Mouse (Mus musculus) lung, postnatal 25 days (tissue): ENCODE measurements at regions not wholly inside any gene's neighbourhood (a gene's known extent, or its start where the extent isn't known, plus 50 kb on each side); places are given as distances from the start of the nearest gene placed in this dataset.
"Not testable (repeated sequence)": the region's sequence is repeated elsewhere in the genome, so short reads cannot be mapped to it uniquely, and the experiment has no call there.

ENCODE experiments used
- DNase-seq: peaks from one replicate; pipeline ENCODE4 v3.0.0; 2022; ENCODE audit warnings: low spot score

DNA sequence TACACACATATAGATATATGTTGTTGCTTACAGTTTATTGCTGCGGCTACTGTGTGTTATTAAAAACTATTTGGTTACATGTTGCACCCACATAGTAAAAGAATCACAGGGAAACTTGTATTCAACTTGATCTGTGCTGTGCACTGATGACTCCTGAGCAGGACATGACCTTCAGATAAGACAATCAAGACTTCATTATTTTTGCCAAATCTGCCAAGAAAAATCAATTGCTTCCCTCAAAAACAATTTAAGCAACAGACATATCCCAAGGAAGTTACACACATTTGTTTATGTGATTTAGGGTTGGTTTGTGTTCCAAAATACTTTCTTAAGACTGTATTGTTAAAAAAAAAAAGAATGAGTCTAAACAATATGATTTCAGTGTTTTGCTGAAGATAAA, 114.7 kb upstream of the Emcn start:
- DNase-seq: no peak

DNA sequence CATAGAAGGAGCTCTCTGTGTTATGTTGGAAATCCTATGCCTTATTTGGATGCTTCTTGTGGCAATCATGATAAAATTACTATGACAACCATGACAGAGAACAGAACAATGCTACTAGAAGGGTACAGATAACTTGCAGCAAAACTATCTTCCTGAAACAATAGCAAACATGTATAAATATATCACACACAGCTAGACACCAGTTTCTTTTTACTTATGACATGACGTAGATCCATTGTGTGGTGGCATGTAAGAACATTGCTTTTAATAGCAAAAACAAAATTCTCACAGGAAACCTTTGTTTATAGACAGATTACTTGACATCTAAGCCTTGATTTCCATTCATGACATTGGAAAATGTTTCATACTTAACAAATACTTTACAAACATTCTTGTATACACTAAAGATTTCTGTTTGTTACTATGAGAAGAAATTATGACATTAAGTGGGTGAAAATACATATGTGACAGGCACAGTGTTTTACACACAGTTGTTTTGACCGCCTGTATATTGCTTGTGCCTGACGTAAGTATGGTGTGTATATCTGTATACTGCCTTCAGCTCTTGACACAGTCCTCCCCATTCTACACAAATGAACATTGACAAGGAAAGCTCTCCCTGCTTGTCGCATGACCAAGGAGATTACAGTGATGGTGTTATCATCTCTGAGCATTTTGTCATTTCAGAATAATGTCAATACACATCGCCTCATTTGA, 113.6 kb upstream of the Emcn start:
- DNase-seq: no peak

DNA sequence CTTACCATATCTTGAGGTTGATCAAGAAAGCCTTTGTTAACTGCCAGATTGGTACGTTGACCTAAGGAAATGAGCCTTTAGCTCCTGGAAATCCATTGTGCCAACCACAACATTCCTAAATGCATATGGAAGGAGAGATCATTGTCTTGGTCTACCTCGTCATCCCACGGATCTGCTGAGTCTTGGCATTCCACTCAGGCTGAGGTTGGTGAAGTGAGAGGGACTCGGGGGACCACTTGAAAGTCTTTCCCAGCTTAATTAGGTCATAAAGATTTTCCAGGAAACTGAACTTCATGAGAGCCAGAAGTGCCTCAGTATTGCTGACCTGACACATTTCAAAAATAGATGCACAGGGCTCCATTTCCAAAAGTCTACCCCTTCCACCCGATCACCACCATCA, 112.5 kb upstream of the Emcn start:
- DNase-seq: no peak

DNA sequence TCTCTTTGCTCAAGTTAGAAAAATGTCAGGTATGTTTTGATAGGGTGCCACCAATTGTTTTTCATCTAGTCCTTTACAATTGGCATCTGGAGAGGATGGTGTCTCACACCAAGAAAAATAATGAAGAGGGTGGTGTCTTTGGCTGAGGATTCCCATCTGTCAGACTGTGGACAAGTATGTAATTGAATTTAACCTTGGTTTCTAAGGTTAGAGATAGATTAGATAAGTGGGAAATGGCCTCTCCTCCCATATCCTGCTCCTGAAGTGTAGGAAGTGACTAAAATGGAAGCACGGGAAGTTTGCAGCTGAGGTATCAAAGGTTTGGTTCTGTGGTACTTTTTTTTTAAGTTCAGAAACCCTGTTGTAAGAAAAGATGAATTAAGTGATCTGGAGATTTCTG, 98.0 kb upstream of the Emcn start:
- DNase-seq: no peak

DNA sequence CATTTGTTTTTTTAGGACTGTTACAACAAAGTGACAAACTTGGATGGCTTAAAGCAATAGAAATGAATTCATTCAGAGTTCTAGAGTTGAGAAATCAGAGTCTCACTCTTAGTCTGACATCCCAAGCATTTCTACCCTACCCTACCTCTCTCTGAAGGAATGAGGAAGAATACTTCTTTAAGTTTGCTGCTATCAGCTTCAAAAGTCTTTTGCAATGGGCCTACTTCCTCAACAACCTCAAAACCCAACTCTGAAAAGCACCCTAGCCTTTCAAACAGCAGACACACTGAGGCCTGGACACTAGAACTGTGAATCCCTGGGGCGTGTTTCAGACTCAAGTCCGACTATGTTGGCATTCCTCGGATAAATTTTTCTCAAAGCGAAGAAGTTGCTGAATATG, 77.0 kb upstream of the Emcn start:
- DNase-seq: no peak

DNA sequence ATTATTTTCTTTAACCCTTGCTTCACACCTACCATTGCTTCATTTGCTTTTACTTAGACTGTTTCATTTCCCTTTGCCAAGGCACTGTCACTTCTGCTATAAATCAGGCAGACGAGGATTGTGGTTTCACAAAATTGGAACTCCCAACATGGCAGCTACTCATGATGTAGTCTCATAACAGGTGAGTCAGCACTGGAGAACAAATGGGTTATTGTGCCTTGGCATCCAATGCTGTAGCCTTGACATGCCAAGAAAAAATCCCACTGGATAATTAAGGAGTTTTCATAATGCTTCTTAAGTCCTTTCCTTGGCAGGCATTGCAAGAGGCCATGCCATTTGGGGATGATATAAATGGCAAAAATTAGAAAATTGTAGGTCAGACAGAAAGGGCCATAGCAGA, 73.1 kb upstream of the Emcn start:
- DNase-seq: no peak

DNA sequence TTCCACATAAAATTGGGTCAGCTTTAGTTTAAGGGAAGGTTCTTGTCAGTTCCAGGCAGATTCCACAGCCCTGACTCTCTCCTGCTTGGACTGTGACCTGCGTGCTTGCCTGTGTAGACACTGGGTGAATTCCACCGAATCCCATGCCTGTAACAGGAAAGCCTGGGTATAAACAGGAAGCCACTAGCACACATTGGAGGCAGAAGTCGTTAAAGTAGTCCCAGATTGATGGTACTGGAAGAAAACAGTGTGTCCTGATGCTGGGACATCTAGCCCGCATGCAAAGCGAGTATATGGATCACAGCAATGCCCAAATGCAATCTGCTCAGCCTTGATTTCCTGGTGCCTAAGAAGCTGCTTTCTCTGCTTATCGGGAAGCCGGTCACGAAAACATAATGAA, 65.4 kb upstream of the Emcn start:
- peak; percentile 71 for DNase-seq

DNA sequence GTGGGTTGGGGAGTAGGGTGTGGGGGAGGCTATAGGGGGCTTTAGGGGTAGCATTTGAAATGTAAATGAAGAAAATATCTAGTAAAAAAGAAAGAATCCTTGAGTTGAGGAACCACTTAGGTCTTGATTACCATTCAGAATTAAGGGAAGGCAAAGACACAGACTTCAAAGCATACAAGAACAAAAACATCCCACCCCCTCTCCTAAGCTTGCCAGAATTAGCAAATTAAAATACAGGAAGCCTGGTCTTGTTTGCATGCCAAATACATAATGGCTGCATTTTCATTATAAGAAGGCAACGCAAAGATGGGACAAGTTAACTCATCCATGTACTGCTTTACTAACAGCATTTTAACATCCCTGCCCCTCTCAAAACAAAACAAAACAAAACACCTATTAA, 61.6 kb upstream of the Emcn start:
- DNase-seq: no peak

DNA sequence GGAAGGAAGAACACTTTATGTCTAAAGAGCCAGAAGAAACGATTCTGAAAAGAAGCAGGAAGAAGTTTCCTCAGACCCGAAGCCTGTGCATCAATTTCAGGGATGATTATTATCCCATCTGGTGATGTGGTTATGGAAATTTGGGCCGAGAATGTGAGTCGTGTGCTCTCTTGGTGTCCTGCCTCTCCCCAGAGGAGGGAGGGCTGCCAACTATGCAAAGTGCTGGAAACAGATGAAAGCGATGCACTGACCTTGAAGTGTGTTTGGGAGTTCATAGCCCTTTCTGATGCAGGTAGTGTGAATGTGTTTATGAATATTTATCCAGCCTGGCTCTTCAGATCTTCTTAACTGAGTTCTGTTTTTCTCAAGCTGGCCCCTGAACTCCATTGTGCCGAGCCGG, 59.8 kb upstream of the Emcn start:
- no peak for DNase-seq

DNA sequence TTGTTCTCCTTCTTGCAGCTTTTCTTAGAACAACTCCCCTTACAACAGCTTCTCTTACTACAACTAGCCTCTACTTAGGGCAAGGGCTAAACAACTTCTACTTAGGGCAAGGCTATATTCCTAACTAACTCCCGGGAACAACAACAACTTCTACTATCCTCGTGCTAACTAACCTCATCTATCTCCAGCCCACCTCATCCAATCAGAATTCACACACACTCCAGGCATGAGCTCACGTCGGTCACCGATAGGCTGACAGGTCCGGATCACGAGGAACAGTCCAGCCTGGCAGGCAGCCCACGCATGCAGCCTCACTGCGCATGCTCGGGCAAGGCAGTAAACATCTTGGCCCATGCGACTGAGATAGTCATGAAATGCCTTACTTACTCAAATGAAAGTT, 53.3 kb upstream of the Emcn start:
- not testable (repeated sequence) for DNase-seq

DNA sequence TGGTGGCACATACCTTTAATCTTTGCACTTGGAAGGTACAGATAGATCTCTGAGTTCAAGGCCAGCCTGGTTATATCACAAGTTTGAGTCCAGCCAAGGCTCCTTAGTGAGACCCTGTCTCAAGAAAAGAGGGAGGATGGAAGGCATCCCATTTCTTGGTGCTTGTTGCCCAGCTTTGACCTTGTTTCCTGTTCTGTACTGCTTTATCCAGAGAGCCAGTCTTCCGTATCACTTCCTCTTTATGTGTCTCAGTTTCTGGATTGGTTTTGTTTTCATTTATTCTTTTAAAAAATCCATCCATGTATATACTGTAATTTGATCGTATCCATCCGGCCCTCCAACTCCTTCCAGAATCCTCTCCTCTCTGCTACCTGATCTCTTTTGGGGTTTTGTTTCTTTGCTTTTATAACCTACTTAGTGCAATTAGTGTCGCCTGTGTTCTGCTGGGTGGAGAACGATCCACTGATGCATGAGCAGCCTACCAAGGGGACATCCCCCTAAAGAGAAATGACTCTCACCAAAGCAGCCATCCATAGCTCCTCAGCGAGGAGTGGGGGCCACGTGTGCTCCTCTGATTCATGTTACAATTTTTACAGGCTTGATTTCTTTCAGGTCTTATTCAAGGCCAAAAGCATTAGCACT, 52.4 kb upstream of the Emcn start:
- DNase-seq: no peak

DNA sequence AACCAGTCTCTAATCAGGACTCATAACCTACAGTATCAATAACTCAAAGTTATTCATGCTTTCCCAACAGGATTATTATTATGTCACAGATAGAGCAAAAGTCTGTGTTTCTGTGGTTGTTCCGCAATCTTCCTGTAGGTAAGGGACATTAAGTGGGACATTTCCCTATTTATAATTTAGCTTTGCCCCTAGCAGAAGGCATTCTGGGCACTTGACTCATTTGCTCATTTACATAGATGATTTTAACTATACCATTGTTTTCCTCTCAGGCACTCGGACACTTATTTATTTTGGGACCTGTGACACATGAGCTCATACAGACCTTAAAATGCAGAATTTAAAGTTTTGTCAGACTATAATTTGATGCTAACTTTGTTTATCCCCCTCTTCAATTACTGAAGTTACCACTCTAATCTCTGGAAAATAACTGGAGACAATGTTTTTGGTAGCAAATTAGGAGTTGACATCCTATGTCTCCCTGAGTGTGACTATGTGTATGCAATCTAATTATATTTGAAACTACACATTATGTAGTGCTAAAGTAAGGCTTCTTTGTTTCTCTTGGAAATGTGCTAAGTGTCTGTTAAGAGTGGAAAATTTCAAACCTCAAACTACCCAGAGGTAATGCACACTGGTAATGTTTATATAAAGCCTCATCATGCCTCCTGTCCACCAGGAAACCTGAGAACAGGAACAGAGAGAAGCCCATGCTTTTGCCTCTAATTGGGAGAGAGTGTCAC, 51.8 kb upstream of the Emcn start:
- no peak for DNase-seq

DNA sequence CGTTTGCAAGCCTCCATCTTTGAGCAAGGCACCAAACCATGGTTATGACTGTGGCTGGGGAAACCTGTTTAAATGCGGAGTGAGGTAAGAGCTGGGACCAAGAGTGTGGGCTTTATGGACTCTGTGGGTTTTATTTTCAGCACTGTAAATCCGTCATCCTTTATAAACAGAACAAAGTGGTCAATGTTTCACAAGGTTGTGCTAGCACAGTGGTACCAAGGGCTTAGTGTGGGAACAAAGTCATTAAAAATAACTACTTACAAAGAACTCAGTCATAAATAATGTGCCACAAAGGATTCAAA, 51.2 kb upstream of the Emcn start:
- no peak for DNase-seq
